Mouse (Mus musculus) urinary bladder, adult 18-20 months (tissue): ENCODE results near the gene Foxd2.

ENCODE experiments used
- DNase-seq, 2 experiments: peaks; one replicate each; pipeline ENCODE4 v3.0.0; 2022; ENCODE audit warnings: low spot score in 2 of 2, mixed read lengths in 2 of 2

The Foxd2 gene

DNA sequence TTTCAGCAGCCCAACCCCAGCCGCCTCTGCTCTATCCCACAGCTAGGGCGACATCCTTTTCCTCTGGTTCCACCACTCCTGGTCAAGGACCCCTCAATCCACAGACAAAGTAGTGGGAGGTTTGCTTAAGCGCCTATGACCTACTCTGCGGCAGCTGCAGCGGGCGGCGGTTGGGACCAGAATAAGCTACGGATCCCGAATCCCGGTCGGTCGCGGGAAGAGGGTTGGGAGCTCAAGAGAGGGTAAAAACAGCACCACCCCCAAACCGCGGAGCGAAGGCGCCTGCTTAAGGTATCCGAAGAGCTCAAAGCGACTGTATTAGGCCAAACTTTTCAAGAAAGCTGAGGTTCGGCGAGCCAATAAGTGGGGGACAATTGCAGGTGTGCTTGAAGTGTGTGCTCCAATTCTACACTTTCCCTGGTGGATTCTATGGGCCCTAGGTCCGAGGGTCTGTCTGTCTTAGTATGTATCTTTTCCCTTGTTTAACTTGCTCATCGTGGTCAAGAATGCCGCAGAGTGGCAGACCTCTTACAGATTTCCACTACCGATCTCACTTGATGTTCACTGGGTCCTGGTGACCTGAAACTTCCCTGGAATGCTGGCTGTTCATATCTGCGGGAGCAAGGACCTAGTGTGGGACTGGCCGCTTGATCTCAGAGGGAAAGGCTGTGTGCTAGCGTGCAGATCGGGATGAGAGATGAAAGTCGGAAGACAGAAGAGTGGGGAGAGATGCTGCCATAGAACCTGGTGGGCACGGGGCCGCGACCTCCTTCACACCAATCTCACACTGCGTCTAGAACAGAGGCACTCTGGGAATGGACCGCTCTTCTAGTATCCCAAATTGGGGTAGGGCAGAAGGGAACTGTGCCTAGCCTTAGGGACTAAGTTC, 4.3 kb upstream of the Foxd2 start:
- DNase-seq: no peak

GRCm38 (mm10) chr4:114909602-114910484, 1.2 kb upstream of the Foxd2 start:
- DNase-seq: no peak

- peak in 1 of 2 experiments; percentile 60 for DNase-seq
These were observed 483 bp downstream of the Foxd2 start for GRCm38 (mm10) chr4:114907951-114908828.

GRCm38 (mm10) chr4:114907056-114907917, 1.4 kb downstream of the Foxd2 start:
- DNase-seq: no peak

GRCm38 (mm10) chr4:114905969-114906680, 2.5 kb downstream of the Foxd2 start:
- DNase-seq: no peak

- no peak for DNase-seq
These were observed 3.2 kb downstream of the Foxd2 start for GRCm38 (mm10) chr4:114905501-114905900.

DNA sequence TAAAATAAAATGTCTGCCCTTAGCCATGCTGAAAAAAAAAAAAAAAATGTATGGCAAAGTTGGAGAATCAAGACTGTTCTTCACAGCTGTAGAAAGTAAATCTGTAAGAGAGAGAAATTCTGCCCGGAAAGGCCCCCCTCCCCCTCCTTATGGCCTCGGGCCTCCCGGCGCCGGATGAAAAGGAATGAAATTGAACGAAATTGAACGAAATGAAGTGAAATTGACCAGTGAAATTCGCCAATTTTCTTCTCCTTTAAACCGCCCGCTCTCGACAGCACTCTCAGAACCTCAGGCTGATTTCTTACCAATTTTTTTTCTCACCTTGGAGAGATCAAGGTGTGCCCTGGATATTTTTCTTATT, 5.3 kb downstream of the Foxd2 start:
- DNase-seq: no peak

GRCm38 (mm10) chr4:114902641-114903421, 5.8 kb downstream of the Foxd2 start:
- no peak for DNase-seq

DNA sequence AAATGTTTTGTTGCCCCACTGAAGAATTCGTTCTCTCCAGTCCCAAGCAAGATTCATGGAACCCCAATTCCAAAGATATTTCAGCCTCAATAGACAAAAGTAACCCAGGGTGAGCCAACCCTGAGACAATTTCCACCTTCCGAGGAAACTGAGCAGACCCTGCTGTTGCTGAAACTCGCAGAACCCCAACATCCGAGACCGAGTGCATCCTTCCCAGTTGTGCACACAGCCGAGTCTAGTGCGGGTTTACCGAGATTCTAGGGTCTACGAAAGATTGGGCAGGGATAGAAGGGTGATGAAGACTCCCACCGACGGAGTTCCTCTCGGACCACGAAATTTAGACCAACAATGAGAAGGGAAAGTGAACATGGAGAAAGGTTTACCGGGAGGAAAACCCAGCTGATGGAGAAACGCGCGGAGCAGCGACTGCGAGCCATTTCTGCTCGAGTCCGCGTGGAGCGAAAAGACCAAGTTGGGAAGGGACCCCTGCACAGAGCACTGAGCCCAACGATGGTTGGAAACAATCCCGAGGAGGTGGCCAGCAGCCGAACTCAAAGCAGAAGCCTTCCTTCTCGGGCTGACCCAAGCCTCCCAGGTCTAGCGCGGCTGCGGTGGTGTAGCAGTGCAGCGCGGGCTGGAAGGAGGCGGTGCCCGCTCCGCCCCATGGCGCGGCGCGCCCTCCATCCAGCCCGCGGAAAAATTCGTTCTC, 6.9 kb downstream of the Foxd2 start:
- DNase-seq: peak in 1 of 2 experiments; percentile 33

DNA sequence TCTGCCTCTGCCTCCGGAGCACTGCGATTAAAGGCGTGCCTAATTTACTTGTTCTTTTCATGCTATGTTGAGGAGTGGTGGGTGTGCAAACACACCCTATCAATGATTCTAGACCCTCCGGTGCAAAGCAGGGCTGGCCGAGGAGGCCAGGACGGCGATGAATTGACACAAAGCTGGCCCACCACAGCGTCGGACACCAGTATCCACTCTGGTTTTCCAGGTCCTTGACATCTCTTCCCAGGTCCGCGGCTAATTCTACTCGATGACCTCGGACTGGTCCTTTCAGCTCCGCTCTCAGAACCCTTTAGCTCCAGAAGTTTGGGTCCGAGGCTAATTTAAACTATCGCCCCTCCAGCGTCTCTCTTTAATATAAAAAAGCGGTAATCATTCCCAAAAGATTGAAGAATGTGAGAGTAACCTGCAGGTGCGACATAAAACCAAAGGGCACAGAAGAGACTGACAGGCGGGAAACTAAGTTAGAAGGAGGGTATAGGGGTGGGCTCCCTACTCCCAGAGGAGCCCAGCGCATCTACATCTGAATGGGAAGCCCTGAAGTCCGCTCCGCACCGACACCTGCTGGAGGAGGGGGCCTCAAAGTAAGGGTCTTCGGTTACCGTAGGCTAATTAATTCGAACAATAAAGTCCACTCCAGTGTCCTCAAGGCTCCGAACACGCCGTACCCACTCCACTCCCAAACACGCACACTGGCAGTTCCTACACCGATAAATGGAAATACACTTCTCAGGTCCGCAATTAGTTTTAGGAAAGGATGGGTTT, 7.6 kb downstream of the Foxd2 start:
- no peak for DNase-seq

DNA sequence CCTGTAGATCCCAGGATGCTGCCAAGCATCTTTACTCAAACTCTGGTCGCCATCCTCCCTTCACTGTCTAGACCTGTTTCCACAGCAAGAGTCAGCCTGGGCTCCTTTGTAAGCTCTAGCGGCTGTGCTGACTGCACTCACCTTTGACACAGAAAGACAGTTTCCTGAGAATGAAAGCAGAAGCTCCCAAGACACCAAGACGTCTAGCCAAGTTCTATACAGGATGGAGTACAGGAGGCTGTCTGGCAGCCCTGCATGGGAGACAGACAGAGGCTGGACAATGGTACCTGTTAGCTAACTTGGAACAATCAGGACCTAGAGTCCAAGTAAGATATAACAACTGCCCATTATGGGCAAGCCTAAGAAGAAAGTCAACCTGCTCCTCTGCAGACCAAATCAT, 8.8 kb downstream of the Foxd2 start:
- no peak for DNase-seq

GRCm38 (mm10) chr4:114897853-114898252, 10.8 kb downstream of the Foxd2 start:
- DNase-seq: peak in 1 of 2 experiments; percentile 35

DNA sequence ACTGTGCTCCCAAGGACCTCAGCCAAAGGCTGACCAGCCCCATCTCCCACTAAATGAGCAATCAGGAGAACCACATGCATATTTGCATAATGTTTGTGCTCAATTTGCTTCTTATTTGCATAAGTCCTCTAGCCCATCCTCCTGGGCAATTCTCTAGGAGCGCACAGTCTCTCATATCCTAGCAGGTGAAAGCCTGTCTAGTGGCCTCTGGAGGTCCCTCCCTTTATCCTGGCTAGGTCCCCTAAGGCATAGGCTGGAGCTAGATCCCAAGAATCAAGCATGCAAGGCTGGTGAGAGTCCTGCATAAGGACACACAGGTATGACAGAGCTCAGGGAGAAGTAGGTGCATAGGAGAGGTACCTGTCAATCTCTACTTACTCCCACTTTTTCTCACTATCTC, 26.4 kb downstream of the Foxd2 start:
- no peak for DNase-seq

GRCm38 (mm10) chr4:114876441-114876972, 32.2 kb downstream of the Foxd2 start:
- no peak for DNase-seq

GRCm38 (mm10) chr4:114869765-114870490, 38.7 kb downstream of the Foxd2 start:
- peak; percentile 37 to 64 for DNase-seq

DNA sequence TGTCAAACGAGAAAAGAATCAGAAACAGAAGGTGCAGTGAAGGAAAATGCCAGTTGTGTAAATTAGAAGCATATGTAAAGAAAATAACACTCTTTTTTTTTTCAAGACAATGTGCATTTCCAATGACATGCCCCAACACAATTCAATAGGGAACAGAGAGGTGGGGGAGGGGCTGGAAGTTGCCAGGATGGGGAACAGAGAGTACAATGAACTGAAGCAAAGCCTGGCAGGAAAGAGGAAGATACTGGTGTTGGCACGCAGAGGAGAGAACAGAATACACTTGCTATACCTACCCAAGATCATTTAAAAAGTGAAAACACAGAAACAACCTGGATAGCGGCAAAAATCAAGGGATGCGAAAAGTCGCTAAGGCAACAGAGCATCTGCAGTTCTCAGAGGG, 45.5 kb downstream of the Foxd2 start:
- no peak for DNase-seq

GRCm38 (mm10) chr4:114858426-114858825, 50.2 kb downstream of the Foxd2 start:
- DNase-seq: no peak
